Mouse (Mus musculus) myocyte (in vitro differentiated cells): ENCODE data around the gene Slco1a5. TPM values are rescaled to one million over a fixed set of nuclear protein-coding genes. Genes with fewer than 3 reads are reported as not detected.
"Not testable (repeated sequence)": the region's sequence is repeated elsewhere in the genome, so short reads cannot be mapped to it uniquely, and the experiment has no call there.

Experiments used
- H3K27me3 ChIP-seq: one replicate; pipeline ENCODE4 v1.6.1; 2011; ENCODE audit not compliant: control insufficient read depth, insufficient read depth, insufficient read length
- H3K36me3 ChIP-seq: one replicate; pipeline ENCODE4 v1.6.1; 2011; ENCODE audit not compliant: control insufficient read depth, insufficient read depth
- H3K4me2 ChIP-seq: one replicate; pipeline ENCODE4 v1.6.1; 2011; ENCODE audit warnings: low read depth, control low read depth
- H3K4me3 ChIP-seq: one replicate; pipeline ENCODE4 v1.5.1; 2011; ENCODE audit warnings: mild to moderate bottlenecking, control low read depth, moderate library complexity
- H3K79me2 ChIP-seq: one replicate; pipeline ENCODE4 v1.6.1; 2011; ENCODE audit not compliant: control insufficient read depth, insufficient read depth
- H3ac ChIP-seq: one replicate; pipeline ENCODE4 v1.6.1; 2011; ENCODE audit not compliant: control insufficient read depth, insufficient read length
- CEBPB ChIP-seq: IDR thresholded peaks from 2 replicates; pipeline ENCODE4 v1.6.1; 2011; ENCODE audit warnings: mild to moderate bottlenecking, moderate library complexity; ENCODE audit not compliant: poor library complexity, insufficient read depth, severe bottlenecking
- E2F4 ChIP-seq: IDR thresholded peaks from one replicate; pipeline ENCODE4 v1.6.1; 2011; ENCODE audit warnings: mild to moderate bottlenecking, control low read depth, moderate library complexity; ENCODE audit not compliant: insufficient read depth
- MAX ChIP-seq: IDR thresholded peaks from one replicate; pipeline ENCODE4 v1.6.1; 2011; ENCODE audit warnings: low read depth, mild to moderate bottlenecking, control low read depth
- MYOD1 ChIP-seq, 3 experiments: IDR thresholded peaks; one replicate each; pipeline ENCODE4 v1.6.1; 2011; ENCODE audit warnings: control low read depth in 2 of 3, low read depth in 2 of 3, mild to moderate bottlenecking in 2 of 3, moderate library complexity in 1 of 3; ENCODE audit not compliant: insufficient read length in 2 of 3, control insufficient read depth in 1 of 3
- MYOG ChIP-seq, 3 experiments: IDR thresholded peaks; one replicate each; pipeline ENCODE4 v1.6.1; 2011; ENCODE audit warnings: control low read depth in 2 of 3, low read depth in 2 of 3, mild to moderate bottlenecking in 2 of 3; ENCODE audit not compliant: insufficient read length in 2 of 3, control insufficient read depth in 1 of 3, insufficient read depth in 1 of 3
- POLR2A ChIP-seq: IDR thresholded peaks from one replicate; pipeline ENCODE4 v1.6.1; 2011; ENCODE audit warnings: low read depth, mild to moderate bottlenecking, control low read depth, moderate library complexity; ENCODE audit not compliant: insufficient read length
- POLR2AphosphoS2 ChIP-seq: IDR thresholded peaks from one replicate; pipeline ENCODE4 v1.6.1; 2011; ENCODE audit warnings: low read depth, control low read depth; ENCODE audit not compliant: insufficient read length
- REST ChIP-seq: IDR thresholded peaks from one replicate; pipeline ENCODE4 v1.6.1; 2011; ENCODE audit warnings: mild to moderate bottlenecking, control low read depth, moderate library complexity; ENCODE audit not compliant: insufficient read depth, insufficient read length
- SRF ChIP-seq: IDR thresholded peaks from one replicate; pipeline ENCODE4 v1.6.1; 2011; ENCODE audit warnings: low read depth; ENCODE audit not compliant: control insufficient read depth, insufficient read length
- TCF12 ChIP-seq: IDR thresholded peaks from one replicate; pipeline ENCODE4 v1.6.1; 2011; ENCODE audit warnings: mild to moderate bottlenecking, control low read depth; ENCODE audit not compliant: poor library complexity, insufficient read depth, severe bottlenecking
- TCF3 ChIP-seq: IDR thresholded peaks from one replicate; pipeline ENCODE4 v1.6.1; 2011; ENCODE audit warnings: low read depth, control low read depth; ENCODE audit not compliant: insufficient read length
- USF1 ChIP-seq: IDR thresholded peaks from one replicate; pipeline ENCODE4 v1.6.1; 2011; ENCODE audit warnings: low read depth, mild to moderate bottlenecking, control low read depth, moderate library complexity
- polyA plus RNA-seq: library from polyadenylated mRNA; unstranded; fragments of >200 nt; fragmentation: generic; extraction: Trizol; gene quantifications from one replicate; pipeline ENCODE4 v1.2.1, GENCODE M21; 2012; ENCODE audit warnings: missing spikeins

Gene Slco1a5
- polyA plus RNA-seq, 1 experiment = 0.20 TPM

DNA sequence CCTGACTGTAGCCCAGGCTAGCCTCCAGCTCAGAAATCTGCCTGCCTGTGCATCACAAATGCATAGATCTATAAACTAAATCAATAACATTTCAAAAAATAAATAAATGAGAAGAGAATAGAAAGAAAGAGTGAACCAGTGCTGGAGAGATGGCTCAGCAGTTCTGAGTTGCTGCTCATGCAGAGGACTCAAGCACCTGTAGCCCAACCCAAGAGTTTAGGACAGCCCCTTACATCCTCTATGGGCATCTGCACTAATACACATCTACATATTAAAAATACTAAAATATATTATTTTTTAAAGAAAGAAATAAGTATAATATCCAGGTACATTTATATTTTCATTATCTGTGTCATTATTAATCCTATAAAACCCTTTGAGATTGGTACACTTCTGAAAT is 17.7 kb downstream of the Slco1a5 start:
- Histone ChIP-seq H3K27me3 (no peaks in the 10 kb centered on the region), H3ac (no peak overlapping the region), H3K36me3 (no peaks in the 10 kb centered on the region), H3K79me2 (no peaks in the 10 kb centered on the region), H3K4me3 (no peak overlapping the region), H3K4me2 (no peak overlapping the region)
- TF ChIP-seq MYOG (IDR thresholded peaks at IDR 0.05; ENCODE audit: control insufficient read depth in 1 of 3, insufficient read depth in 1 of 3, insufficient read length in 2 of 3, low read depth in 2 of 3) (no peak), MYOD1 (IDR thresholded peaks at IDR 0.05; ENCODE audit: control insufficient read depth in 1 of 3, insufficient read length in 2 of 3, low read depth in 2 of 3) (no peak), E2F4 (no peak), TCF12 (no peak), REST (no peak), USF1 (no peak), CEBPB (no peak), TCF3 (no peak), SRF (no peak), MAX (no peak)

DNA sequence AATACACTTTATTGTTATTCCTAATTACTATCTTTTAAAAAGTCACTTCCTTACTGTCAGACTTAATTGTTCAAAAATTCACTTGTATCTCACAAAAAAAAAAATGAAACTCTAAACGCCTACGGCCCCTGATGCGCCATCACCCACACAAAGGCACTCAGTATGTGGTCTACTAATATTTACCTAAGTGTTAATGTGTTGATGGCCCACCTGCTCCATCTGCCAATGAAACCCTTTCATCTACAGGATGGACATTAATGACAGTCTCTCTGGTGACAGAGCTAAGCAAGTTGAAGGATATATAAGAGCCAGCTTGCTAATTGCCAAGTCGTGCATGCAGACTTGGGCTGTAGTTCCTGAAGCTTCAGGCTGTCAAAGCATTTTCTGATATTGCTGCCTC is 24.7 kb downstream of the Slco1a5 start, which contains the start of gene Iapp:
Gene Iapp, plus strand, starts transcription at position 326 of the 400 bp plus-strand sequence.
- H3K27me3 ChIP-seq = no peaks in the 10 kb centered on the region
- TF ChIP-seq MYOG (IDR thresholded peaks at IDR 0.05; ENCODE audit: control insufficient read depth in 1 of 3, insufficient read depth in 1 of 3, insufficient read length in 2 of 3, low read depth in 2 of 3) (no peak), POLR2AphosphoS2 (no peak)
- H3K4me3 ChIP-seq = no peak within 1 kb of the TSS
- H3K36me3 ChIP-seq = no peaks in the 10 kb centered on the region
- no peak within 1 kb of the TSS for H3K4me2 ChIP-seq
- no peaks in the 10 kb centered on the region for H3K79me2 ChIP-seq
- no peak within 1 kb of the TSS for H3ac ChIP-seq

DNA sequence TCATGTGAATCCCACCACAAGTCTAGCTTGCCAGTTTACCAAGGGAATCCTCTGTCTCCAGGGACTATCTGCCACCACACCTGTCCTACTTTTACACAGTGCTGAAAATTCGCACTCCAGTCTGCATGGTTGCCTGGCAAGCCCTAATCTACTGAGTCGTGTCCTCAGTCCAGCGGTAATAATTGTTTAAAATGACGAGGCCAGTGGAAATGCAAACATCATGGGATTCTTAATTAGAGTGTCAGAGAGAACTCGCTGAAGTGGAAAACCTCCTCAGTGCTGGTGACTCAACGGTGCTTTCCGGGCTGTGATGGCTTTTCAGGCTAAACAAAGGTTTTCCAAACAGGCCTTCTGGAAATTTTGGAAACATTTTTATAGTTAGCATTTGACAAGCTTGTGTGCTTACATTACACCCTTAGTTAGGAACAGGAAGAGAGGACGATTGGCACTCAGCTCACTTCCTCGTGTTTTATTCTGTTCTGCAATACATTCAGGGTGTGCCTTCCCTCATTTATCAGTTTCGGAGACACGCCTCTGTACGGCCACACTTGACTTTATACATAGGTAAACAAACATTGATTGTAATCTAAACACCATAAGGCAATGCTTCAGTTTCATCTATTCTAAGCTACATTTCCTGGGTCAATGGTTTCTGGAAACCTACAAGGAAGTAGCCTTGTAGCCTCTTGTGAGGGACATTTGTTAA is 33.2 kb downstream of the Slco1a5 start:
- no peaks in the 10 kb centered on the region for H3K27me3 ChIP-seq
- H3K36me3 ChIP-seq = no peaks in the 10 kb centered on the region
- TF ChIP-seq TCF3 (no peak), MYOD1 (IDR thresholded peaks at IDR 0.05; ENCODE audit: control insufficient read depth in 1 of 3, insufficient read length in 2 of 3, low read depth in 2 of 3) (no peak), MYOG (IDR thresholded peaks at IDR 0.05; ENCODE audit: control insufficient read depth in 1 of 3, insufficient read depth in 1 of 3, insufficient read length in 2 of 3, low read depth in 2 of 3) (no peak), POLR2A (no peak), POLR2AphosphoS2 (no peak), REST (no peak), SRF (no peak), CEBPB (no peak), MAX (no peak), E2F4 (no peak), TCF12 (no peak), USF1 (no peak)
- no peak overlapping the region for H3K4me2 ChIP-seq
- H3ac ChIP-seq = no peak overlapping the region
- H3K79me2 ChIP-seq = no peaks in the 10 kb centered on the region
- no peak overlapping the region for H3K4me3 ChIP-seq

DNA sequence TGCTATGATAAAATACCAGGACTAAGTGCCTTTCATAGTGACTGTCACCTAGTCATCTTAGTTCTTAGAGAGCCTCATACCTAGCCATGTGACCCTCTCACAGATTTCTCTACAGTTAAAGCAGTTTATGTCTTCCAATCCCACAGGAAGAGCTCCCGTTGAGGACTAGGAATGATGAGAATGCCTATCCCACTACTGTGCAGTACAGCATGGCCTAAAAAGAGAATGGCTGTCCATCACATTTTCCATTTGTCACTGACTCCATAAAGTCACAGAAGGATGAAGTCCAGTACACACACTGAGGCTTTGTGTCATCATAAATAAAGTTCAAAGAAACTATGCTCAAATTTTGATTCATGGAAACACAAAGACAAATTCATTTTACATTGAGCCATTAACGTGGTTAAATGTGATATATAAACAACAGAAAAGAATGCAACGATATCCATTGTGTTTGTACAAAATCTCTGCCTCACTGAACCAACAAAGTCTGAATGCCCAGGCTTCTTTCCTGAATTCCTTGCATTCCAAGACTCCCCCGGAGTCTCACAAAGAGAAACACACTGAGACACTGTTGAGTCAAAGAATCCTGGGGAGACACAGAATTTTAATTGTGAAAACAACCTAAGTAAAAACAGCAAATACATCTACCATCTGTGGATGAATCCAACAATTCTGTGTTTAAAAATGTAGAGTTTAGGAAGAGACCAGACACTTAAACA is 46.9 kb downstream of the Slco1a5 start:
- TF ChIP-seq TCF12 = no peak
- TF ChIP-seq CEBPB = no peak
- TF ChIP-seq E2F4 = no peak
- no peak for TF ChIP-seq MYOG (IDR thresholded peaks at IDR 0.05; ENCODE audit: control insufficient read depth in 1 of 3, insufficient read depth in 1 of 3, insufficient read length in 2 of 3, low read depth in 2 of 3)
- no peak for TF ChIP-seq TCF3
- no peak for TF ChIP-seq MYOD1 (IDR thresholded peaks at IDR 0.05; ENCODE audit: control insufficient read depth in 1 of 3, insufficient read length in 2 of 3, low read depth in 2 of 3)
- no peak for TF ChIP-seq USF1
- no peak for TF ChIP-seq POLR2A
- no peak for TF ChIP-seq POLR2AphosphoS2
- H3K79me2 ChIP-seq = no peaks in the 10 kb centered on the region
- H3K27me3 ChIP-seq = no peaks in the 10 kb centered on the region
- no peaks in the 10 kb centered on the region for H3K36me3 ChIP-seq
- H3K4me2 ChIP-seq = no peak overlapping the region
- no peak overlapping the region for H3K4me3 ChIP-seq
- H3ac ChIP-seq = no peak overlapping the region

DNA sequence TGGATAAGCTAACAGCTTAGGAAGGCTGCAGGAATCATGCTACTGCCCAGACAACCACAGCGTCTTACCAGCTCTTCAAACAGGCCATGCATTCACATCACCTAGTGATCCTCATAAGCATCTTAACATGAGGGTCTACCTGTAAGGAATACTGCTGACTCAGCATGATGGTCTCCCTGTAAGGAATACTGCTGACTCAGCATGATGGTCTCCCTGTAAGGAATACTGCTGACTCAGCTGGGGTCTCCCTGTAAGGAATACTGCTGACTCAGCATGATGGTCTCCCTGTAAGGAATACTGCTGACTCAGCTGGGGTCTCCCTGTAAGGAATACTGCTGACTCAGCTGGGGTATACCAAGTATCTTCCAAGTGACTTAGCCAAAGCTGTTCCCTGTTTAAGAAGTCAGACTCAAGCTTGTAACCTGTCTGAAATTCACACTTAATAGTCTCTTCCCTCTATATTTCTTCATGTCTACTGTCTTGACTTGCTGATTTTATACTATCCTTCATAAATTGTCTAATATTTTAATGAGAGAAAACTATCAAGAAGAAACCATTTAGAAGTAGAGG is 72.0 kb downstream of the Slco1a5 start:
- not testable (repeated sequence) for H3K79me2 ChIP-seq, H3K27me3 ChIP-seq, H3K4me2 ChIP-seq, H3K36me3 ChIP-seq, H3K4me3 ChIP-seq, H3ac ChIP-seq
